Mouse (Mus musculus): ENCODE measurements around the gene Brca1.

GRCm38 (mm10) chr11:101544132-101544531 is 7.6 kb downstream of the Brca1 start:
- TF ChIP-seq CTCF (IDR thresholded peaks at IDR 0.05; ENCODE audit: low read depth) (no peak), EP300 (IDR thresholded peaks at IDR 0.05; ENCODE audit: low read depth) (no peak)
